Mouse (Mus musculus): ENCODE results near the gene Wdr90.

GRCm38 (mm10) chr17:25864311-25864710, 3.0 kb upstream of the Wdr90 start:
- TF ChIP-seq CTCF (IDR thresholded peaks at IDR 0.05; ENCODE audit: extremely low read depth, insufficient read depth, insufficient read length, insufficient replicate concordance) (no peak), POLR2A (IDR thresholded peaks at IDR 0.05; ENCODE audit: low read depth, low read length) (no peak)
